Comparison of ENCODE assay signal across 14 mouse cellular contexts in genomic region chr2:28012367-28012766, GRCm38 (mm10).
"Had no signal": no experiment of that assay in that cellular context is flagged by ENCODE, and none has a peak within 500 bp of the region (broad histone marks: within the 10 kb centered on the region; RNA-seq: fewer than 3 reads in every experiment).

No protein-coding gene starts in this region.

- H3K4me1 ChIP-seq: limb, embryonic 12.5 days; megakaryocyte, embryonic 14.5 days; neural tube, embryonic 12.5 days had no signal

- H3K9ac ChIP-seq: limb, embryonic 12.5 days; lung, embryonic 15.5 days; midbrain, embryonic 15.5 days; neural tube, embryonic 12.5 days; stomach, embryonic 15.5 days had no signal

- H3K4me3 ChIP-seq: limb, embryonic 12.5 days; lung, embryonic 15.5 days; megakaryocyte, embryonic 14.5 days; midbrain, embryonic 15.5 days; neural tube, embryonic 12.5 days; stomach, embryonic 15.5 days had no signal

- H3K27me3 ChIP-seq: limb, embryonic 12.5 days; lung, embryonic 15.5 days; midbrain, embryonic 15.5 days; neural tube, embryonic 12.5 days; stomach, embryonic 15.5 days had no signal

- DNase-seq: kidney, adult 11 months; kidney, adult 9 months; lung, postnatal 14 days; thymus, adult 2 months; thymus, postnatal 36 days had no signal

- H3K4me2 ChIP-seq: limb, embryonic 12.5 days; lung, embryonic 15.5 days; midbrain, embryonic 11.5 days; midbrain, embryonic 15.5 days; neural tube, embryonic 12.5 days; stomach, embryonic 15.5 days had no signal

- ATAC-seq: midbrain, embryonic 15.5 days had no signal

- H3K27ac ChIP-seq: kidney, postnatal 0 days; limb, embryonic 12.5 days; lung, embryonic 15.5 days; macrophage; midbrain, embryonic 15.5 days; neural tube, embryonic 12.5 days; stomach, embryonic 15.5 days had no signal

- H3K36me3 ChIP-seq: midbrain, embryonic 15.5 days had no signal

- H3K9me3 ChIP-seq: limb, embryonic 12.5 days; lung, embryonic 15.5 days; megakaryocyte, embryonic 14.5 days; midbrain, embryonic 15.5 days; neural tube, embryonic 12.5 days; stomach, embryonic 15.5 days had no signal
